Mouse (Mus musculus) testis, adult 2 months (tissue): ENCODE results near the gene Ankmy2.

Experiments
- CTCF ChIP-seq: fragments of 200-500 bp; IDR thresholded peaks from 2 replicates; pipeline ENCODE4 v1.5.1; 2012; ENCODE audit warnings: low read depth, mild to moderate bottlenecking, inconsistent platforms, low read length, moderate library complexity; ENCODE audit not compliant: control insufficient read depth, insufficient read depth, insufficient replicate concordance
- POLR2A ChIP-seq: fragments of 200-500 bp; IDR thresholded peaks from 2 replicates; pipeline ENCODE4 v1.6.1; 2012; ENCODE audit warnings: low read depth, mild to moderate bottlenecking, inconsistent platforms, low read length, moderate library complexity; ENCODE audit not compliant: control insufficient read depth

DNA sequence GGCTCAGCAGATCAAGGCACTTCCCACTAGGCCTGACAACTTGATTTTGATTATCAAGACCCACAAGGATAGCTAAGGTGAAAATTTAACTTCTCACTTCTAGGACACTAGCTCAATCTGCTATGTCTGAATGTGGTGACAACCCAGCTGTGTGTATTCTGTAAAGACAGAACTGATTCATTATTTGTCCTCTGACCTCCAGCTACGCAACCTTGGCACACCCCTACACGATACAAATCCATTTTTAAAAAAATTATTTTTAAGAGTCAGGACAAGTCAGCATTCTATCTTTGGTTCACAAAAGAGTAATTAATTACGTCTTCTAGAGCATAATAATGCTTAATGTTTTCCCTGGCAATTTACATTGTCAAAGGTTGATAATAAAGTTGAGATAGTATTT is 32.7 kb downstream of the Ankmy2 start:
- TF ChIP-seq CTCF: no peak
- no peak for TF ChIP-seq POLR2A
